ENCODE assay signal across 18 mouse cellular contexts in genomic region chr7:29959004-29959403, GRCm38 (mm10). TPM values are rescaled to one million over a fixed set of nuclear protein-coding genes. Genes with fewer than 3 reads are reported as not detected.
DNase-seq lines count a peak whose midpoint lies in the region; ATAC-seq and TF ChIP-seq lines count a peak whose summit lies in the region.
"Had no signal": no experiment of that assay in that cellular context is flagged by ENCODE, and none has a peak within 500 bp of the region (broad histone marks: within the 10 kb centered on the region; RNA-seq: fewer than 3 reads in every experiment).

No protein-coding gene starts in this region.

- H3K27ac ChIP-seq in liver, embryonic 14.5 days: no peak overlapping the region
- no peak overlapping the region for H3K27ac ChIP-seq in liver, embryonic 11.5 days (ENCODE audit: low read depth, low read length)
- no peak overlapping the region for H3K27ac ChIP-seq in ES-Bruce4 (ENCODE audit: insufficient read depth, low read length)
- H3K27ac ChIP-seq in intestine, embryonic 16.5 days (ENCODE audit: low read length): no peak overlapping the region
- H3K27ac ChIP-seq: embryonic facial prominence, embryonic 12.5 days; forebrain, embryonic 15.5 days; heart, embryonic 13.5 days; hindbrain, embryonic 15.5 days had no signal

- TF ChIP-seq POLR2A in ES-Bruce4 (IDR thresholded peaks at IDR 0.05; ENCODE audit: insufficient read depth, low read length): no peak

- TF ChIP-seq EP300 in liver, embryonic 14.5 days (IDR thresholded peaks at IDR 0.05; ENCODE audit: low read depth): no peak
- TF ChIP-seq EP300 in ES-Bruce4 (IDR thresholded peaks at IDR 0.05; ENCODE audit: insufficient read depth, low read depth, low read length): no peak

- WGBS in liver, embryonic 14.5 days (ENCODE audit: insufficient replicate concordance): 43% methylated on average over 3 of the region's 3 CpGs
- WGBS in liver, embryonic 11.5 days: 54% methylated on average over 3 of the region's 3 CpGs
- 59% methylated on average over 3 of the region's 3 CpGs for WGBS in intestine, embryonic 16.5 days

- intact Hi-C loops in left cerebral cortex, postnatal 25 days (cut with DNase I): no loop called here

- TF ChIP-seq CTCF in liver, embryonic 14.5 days (IDR thresholded peaks at IDR 0.05; ENCODE audit: low read depth): 0 out of 2 replicates have a peak, but pooled peaks have one; percentile 21
- TF ChIP-seq CTCF in ES-Bruce4 (IDR thresholded peaks at IDR 0.05; ENCODE audit: low read depth, low read length) (peak; percentile 29), Patski (IDR thresholded peaks at IDR 0.05) (peak; percentile 18)

- H3K9ac ChIP-seq in liver, embryonic 14.5 days (replicated peaks): no peak overlapping the region
- no peak overlapping the region for H3K9ac ChIP-seq in liver, embryonic 11.5 days (ENCODE audit: low read depth, low read length)
- no peak overlapping the region for H3K9ac ChIP-seq in ES-Bruce4 (ENCODE audit: low read depth, poor library complexity, severe bottlenecking)
- H3K9ac ChIP-seq in intestine, embryonic 16.5 days (ENCODE audit: low read depth, low read length): no peak overlapping the region
- H3K9ac ChIP-seq: embryonic facial prominence, embryonic 12.5 days; forebrain, embryonic 15.5 days; heart, embryonic 13.5 days; hindbrain, embryonic 15.5 days had no signal

- no peaks in the 10 kb centered on the region; a peak in 1 of 4 replicates for H3K4me1 ChIP-seq in liver, embryonic 14.5 days (replicated peaks; ENCODE audit: control insufficient read depth in 2 of 2, insufficient read depth in 2 of 2, low read length in 1 of 2)
- H3K4me1 ChIP-seq in liver, embryonic 11.5 days (replicated peaks; ENCODE audit: control insufficient read depth, insufficient read depth, low read length): peaks cover 3% of the 10 kb centered on the region; the same call in 1 of the 2 replicates
- no peaks in the 10 kb centered on the region for H3K4me1 ChIP-seq in ES-Bruce4 (ENCODE audit: control insufficient read depth, insufficient read depth, low read length)
- no peaks in the 10 kb centered on the region for H3K4me1 ChIP-seq in intestine, embryonic 16.5 days (ENCODE audit: control insufficient read depth, insufficient read depth, low read length)
- H3K4me1 ChIP-seq: embryonic facial prominence, embryonic 12.5 days had no signal

- H3K9me3 ChIP-seq in liver, embryonic 14.5 days (ENCODE audit: control insufficient read depth, low read length): no peaks in the 10 kb centered on the region
- H3K9me3 ChIP-seq in liver, embryonic 11.5 days (ENCODE audit: control insufficient read depth, low read length): no peaks in the 10 kb centered on the region
- peaks cover 2% of the 10 kb centered on the region; the same call in 1 of the 2 replicates for H3K9me3 ChIP-seq in ES-Bruce4 (replicated peaks; ENCODE audit: control insufficient read depth, insufficient read depth, low read length, poor library complexity, severe bottlenecking)
- no peaks in the 10 kb centered on the region for H3K9me3 ChIP-seq in intestine, embryonic 16.5 days (ENCODE audit: control insufficient read depth, low read length)
- H3K9me3 ChIP-seq: embryonic facial prominence, embryonic 12.5 days; forebrain, embryonic 15.5 days; hindbrain, embryonic 15.5 days had no signal

- H3K4me2 ChIP-seq in liver, embryonic 14.5 days (ENCODE audit: low read depth): no peak overlapping the region
- no peak overlapping the region for H3K4me2 ChIP-seq in liver, embryonic 11.5 days
- no peak overlapping the region for H3K4me2 ChIP-seq in intestine, embryonic 16.5 days (ENCODE audit: low read depth, low read length)
- H3K4me2 ChIP-seq: embryonic facial prominence, embryonic 12.5 days; forebrain, embryonic 15.5 days; heart, embryonic 13.5 days; hindbrain, embryonic 15.5 days had no signal

- in situ Hi-C loops in Patski (cut with MboI; ENCODE audit: low pct_unique_long_range_greater_than_20kb): no loop called here

- no peak for DNase-seq in liver, embryonic 14.5 days (ENCODE audit: low read depth in 3 of 3, low spot score in 3 of 3)
- no peak for DNase-seq in liver, embryonic 11.5 days (ENCODE audit: low spot score)
- peak; percentile 21 for DNase-seq in 416B (ENCODE audit: low read depth)
- DNase-seq in Patski (ENCODE audit: low read depth, low spot score): no peak
- DNase-seq in left cerebral cortex, postnatal 25 days (ENCODE audit: low spot score in 2 of 2): no peak
- DNase-seq: adrenal gland, postnatal 10 days; cerebellum, adult 11-12 months; cerebellum, adult 9-10 months; cerebellum, postnatal 25 days; gastrocnemius, postnatal 36 days; heart, adult 11 months; heart, postnatal 36 days had no signal

- H3K36me3 ChIP-seq in liver, embryonic 14.5 days (replicated peaks; ENCODE audit: control insufficient read depth, insufficient read depth, low read depth): no peaks in the 10 kb centered on the region
- no peaks in the 10 kb centered on the region for H3K36me3 ChIP-seq in liver, embryonic 11.5 days (ENCODE audit: control insufficient read depth, insufficient read depth, low read length)
- no peaks in the 10 kb centered on the region for H3K36me3 ChIP-seq in ES-Bruce4 (ENCODE audit: control insufficient read depth, insufficient read depth, low read length, poor library complexity, severe bottlenecking)
- H3K36me3 ChIP-seq in intestine, embryonic 16.5 days (ENCODE audit: control insufficient read depth, insufficient read depth, low read length): no peaks in the 10 kb centered on the region
- H3K36me3 ChIP-seq: embryonic facial prominence, embryonic 12.5 days; forebrain, embryonic 15.5 days; hindbrain, embryonic 15.5 days had no signal

- ATAC-seq in liver, embryonic 14.5 days (ENCODE audit: insufficient read depth): no peak
- no peak for ATAC-seq in liver, embryonic 11.5 days (replicated peaks; ENCODE audit: low FRiP score)
- no peak for ATAC-seq in Patski
- no peak for ATAC-seq in intestine, embryonic 16.5 days
- ATAC-seq: forebrain, embryonic 15.5 days had no signal

- POLR2A ChIA-PET in Patski (lab: Charles Lee): no interaction called here

- H3K4me3 ChIP-seq in liver, embryonic 14.5 days (ENCODE audit: insufficient read depth in 1 of 2, low read depth in 2 of 2, low read length in 2 of 2): no peak overlapping the region
- no peak overlapping the region for H3K4me3 ChIP-seq in liver, embryonic 11.5 days (ENCODE audit: low read depth, low read length)
- no peak overlapping the region for H3K4me3 ChIP-seq in ES-Bruce4 (ENCODE audit: low read depth, low read length)
- no peak overlapping the region for H3K4me3 ChIP-seq in intestine, embryonic 16.5 days (ENCODE audit: low read length)
- H3K4me3 ChIP-seq: embryonic facial prominence, embryonic 12.5 days; forebrain, embryonic 15.5 days; heart, embryonic 13.5 days; hindbrain, embryonic 15.5 days had no signal

- no peaks in the 10 kb centered on the region for H3K27me3 ChIP-seq in liver, embryonic 14.5 days (ENCODE audit: control insufficient read depth, insufficient read depth, low read length)
- H3K27me3 ChIP-seq in liver, embryonic 11.5 days (replicated peaks; ENCODE audit: control insufficient read depth, insufficient read depth, low read length): no peaks in the 10 kb centered on the region
- H3K27me3 ChIP-seq in ES-Bruce4 (ENCODE audit: control insufficient read depth, insufficient read depth, low read length, poor library complexity, severe bottlenecking): no peaks in the 10 kb centered on the region
- H3K27me3 ChIP-seq in Patski: no peaks in the 10 kb centered on the region
- no peaks in the 10 kb centered on the region for H3K27me3 ChIP-seq in intestine, embryonic 16.5 days (replicated peaks; ENCODE audit: control insufficient read depth, insufficient read depth, low read length)
- H3K27me3 ChIP-seq: embryonic facial prominence, embryonic 12.5 days; forebrain, embryonic 15.5 days; heart, embryonic 13.5 days; hindbrain, embryonic 15.5 days had no signal

- CTCF ChIA-PET in Patski (lab: Charles Lee): no interaction called here

RNA-seq across cellular contexts. Expression of gene Zfp74, which starts 5.1 kb away (rescaled TPM):
- 1.5 and 1.7 TPM in 2 replicates for polyA plus RNA-seq in liver, embryonic 14.5 days (2012; rRNA removed)
- 0.85 and 1.8 TPM in 2 replicates for polyA plus RNA-seq in liver, embryonic 14.5 days (2014; fragmentation: Nextera tagmentation; extraction: Ambion mirVana)
- polyA plus RNA-seq in liver, embryonic 11.5 days (2014; fragmentation: Nextera tagmentation; extraction: Ambion mirVana): 6.7 and 7.0 TPM in 2 replicates
- polyA plus RNA-seq in ES-Bruce4 (2011; ENCODE audit: insufficient read depth, insufficient read length, low read depth, missing spikeins) (19.6 and 19.7 TPM in 2 replicates), Patski (2021) (12.1 TPM)
- total RNA-seq in left cerebral cortex, postnatal 25 days (2021): 10 to 100 TPM; 16.7 to 17.9 TPM
- polyA plus RNA-seq in intestine, embryonic 16.5 days (2015; fragmentation: Nextera tagmentation; extraction: Ambion mirVana): 5.4 and 6.4 TPM in 2 replicates

RNA-seq across cellular contexts. Expression of gene Zfp568, which starts 24.8 kb away (rescaled TPM):
- 4.5 and 6.1 TPM in 2 replicates for polyA plus RNA-seq in liver, embryonic 14.5 days (2012; rRNA removed)
- polyA plus RNA-seq in liver, embryonic 14.5 days (2014; fragmentation: Nextera tagmentation; extraction: Ambion mirVana): 7.0 and 8.2 TPM in 2 replicates
- 23.6 and 25.3 TPM in 2 replicates for polyA plus RNA-seq in liver, embryonic 11.5 days (2014; fragmentation: Nextera tagmentation; extraction: Ambion mirVana)
- polyA plus RNA-seq in ES-Bruce4 (2011; ENCODE audit: insufficient read depth, insufficient read length, low read depth, missing spikeins) (98.0 and 103 TPM in 2 replicates), Patski (2021) (12.0 TPM)
- 1 to 10 TPM; 3.8 to 6.4 TPM for total RNA-seq in left cerebral cortex, postnatal 25 days (2021)
- polyA plus RNA-seq in intestine, embryonic 16.5 days (2015; fragmentation: Nextera tagmentation; extraction: Ambion mirVana): 9.1 and 11.6 TPM in 2 replicates

RNA-seq across cellular contexts. Expression of gene Zfp383, which starts 51.0 kb away (rescaled TPM):
- 0.51 and 0.69 TPM in 2 replicates for polyA plus RNA-seq in liver, embryonic 14.5 days (2012; rRNA removed)
- polyA plus RNA-seq in liver, embryonic 14.5 days (2014; fragmentation: Nextera tagmentation; extraction: Ambion mirVana): 0.35 and 0.42 TPM in 2 replicates
- polyA plus RNA-seq in liver, embryonic 11.5 days (2014; fragmentation: Nextera tagmentation; extraction: Ambion mirVana): 2.2 and 2.3 TPM in 2 replicates
- 10.4 and 10.8 TPM in 2 replicates for polyA plus RNA-seq in ES-Bruce4 (2011; ENCODE audit: insufficient read depth, insufficient read length, low read depth, missing spikeins)
- 9.3 TPM for polyA plus RNA-seq in Patski (2021)
- total RNA-seq in left cerebral cortex, postnatal 25 days (2021): 1 to 10 TPM; 8.0 to 8.8 TPM
- polyA plus RNA-seq in intestine, embryonic 16.5 days (2015; fragmentation: Nextera tagmentation; extraction: Ambion mirVana): 2.7 TPM in 2 replicates

RNA-seq across cellular contexts. Expression of gene Zfp27, which starts 52.6 kb away (rescaled TPM):
- 1.0 and 1.2 TPM in 2 replicates for polyA plus RNA-seq in liver, embryonic 14.5 days (2012; rRNA removed)
- polyA plus RNA-seq in liver, embryonic 14.5 days (2014; fragmentation: Nextera tagmentation; extraction: Ambion mirVana): 1.7 TPM in 2 replicates
- 4.9 and 5.8 TPM in 2 replicates for polyA plus RNA-seq in liver, embryonic 11.5 days (2014; fragmentation: Nextera tagmentation; extraction: Ambion mirVana)
- polyA plus RNA-seq in ES-Bruce4 (2011; ENCODE audit: insufficient read depth, insufficient read length, low read depth, missing spikeins): 3.7 and 5.0 TPM in 2 replicates
- polyA plus RNA-seq in Patski (2021): 11.3 TPM
- total RNA-seq in left cerebral cortex, postnatal 25 days (2021): 10 to 100 TPM; 18.5 to 21.6 TPM
- polyA plus RNA-seq in intestine, embryonic 16.5 days (2015; fragmentation: Nextera tagmentation; extraction: Ambion mirVana): 6.6 and 7.1 TPM in 2 replicates
